Mouse (Mus musculus): ENCODE measurements at regions not wholly inside any gene's neighbourhood (a gene's known extent, or its start where the extent isn't known, plus 50 kb on each side); places are given as distances from the start of the nearest gene placed in this dataset.

- no peak for DNase-seq
Measured at GRCm38 (mm10) chr13:106525406-106526206, 411.2 kb downstream of the Ipo11 start.

DNA sequence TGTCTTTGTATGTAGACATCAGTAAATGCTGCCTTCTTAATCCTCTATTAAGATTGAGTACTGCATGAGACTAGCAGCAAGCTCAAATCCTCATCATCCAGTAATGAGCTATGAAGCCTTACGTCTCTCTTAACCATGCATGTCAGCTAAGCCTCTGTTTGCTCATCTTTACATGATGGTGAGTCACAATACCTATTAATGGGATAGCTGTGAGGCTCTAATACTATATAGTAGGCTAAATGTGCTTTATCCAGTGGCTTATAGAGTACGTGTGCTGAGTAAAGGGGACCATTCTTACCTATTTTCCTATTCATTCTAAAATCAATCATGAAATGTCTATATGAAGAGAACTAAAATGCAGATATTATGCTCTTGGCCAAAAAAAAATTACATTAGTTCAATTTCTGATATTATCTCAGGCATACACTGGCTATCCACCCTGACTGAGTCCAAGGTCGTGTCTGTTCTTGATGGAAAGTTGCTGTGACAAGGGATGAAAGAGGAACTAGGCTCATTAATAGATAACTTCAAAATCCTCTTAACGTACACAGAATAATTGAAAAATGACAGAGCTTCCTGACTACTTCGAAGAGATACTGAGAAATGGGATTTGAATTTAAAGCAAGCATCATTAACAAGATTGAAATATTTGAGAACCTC lies 422.1 kb downstream of the Ipo11 start:
- DNase-seq, result no peak

- DNase-seq, result no peak
Measured at GRCm38 (mm10) chr13:106513669-106514068, 423.1 kb downstream of the Ipo11 start.

- DNase-seq, result no peak
Measured at GRCm38 (mm10) chr13:106510435-106510834, 426.3 kb downstream of the Ipo11 start.

GRCm38 (mm10) chr13:106501273-106501672 lies 435.5 kb downstream of the Ipo11 start:
- DNase-seq, result peak; percentile 1

- peak; percentile 4 for DNase-seq
Measured at GRCm38 (mm10) chr13:106471264-106471663, 465.5 kb downstream of the Ipo11 start.

GRCm38 (mm10) chr13:106454366-106454927 lies 482.3 kb downstream of the Ipo11 start:
- no peak for DNase-seq

- no peak for DNase-seq
Measured at GRCm38 (mm10) chr13:106432165-106432564, 504.6 kb downstream of the Ipo11 start.

DNA sequence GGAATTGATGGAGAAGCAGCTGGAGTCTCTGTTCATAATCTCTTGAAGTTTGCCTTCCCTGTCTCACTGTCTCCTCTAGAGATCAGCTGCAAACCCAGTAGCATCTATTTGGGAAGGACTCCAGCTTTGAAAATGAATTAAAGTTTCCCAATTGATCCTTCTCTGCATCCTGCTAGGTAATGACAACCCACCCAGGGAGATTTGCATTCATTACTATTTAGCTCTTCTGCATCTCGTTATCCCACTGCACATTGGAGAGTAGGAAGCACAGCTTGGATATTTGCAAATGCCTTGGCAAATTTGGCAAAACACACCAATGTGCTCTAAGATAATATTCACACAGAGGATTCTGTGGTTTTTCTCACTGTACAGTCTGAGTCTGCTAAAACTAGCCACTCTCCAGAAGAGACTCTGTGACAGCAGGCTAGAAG lies 530.1 kb downstream of the Ipo11 start:
- no peak for DNase-seq

DNA sequence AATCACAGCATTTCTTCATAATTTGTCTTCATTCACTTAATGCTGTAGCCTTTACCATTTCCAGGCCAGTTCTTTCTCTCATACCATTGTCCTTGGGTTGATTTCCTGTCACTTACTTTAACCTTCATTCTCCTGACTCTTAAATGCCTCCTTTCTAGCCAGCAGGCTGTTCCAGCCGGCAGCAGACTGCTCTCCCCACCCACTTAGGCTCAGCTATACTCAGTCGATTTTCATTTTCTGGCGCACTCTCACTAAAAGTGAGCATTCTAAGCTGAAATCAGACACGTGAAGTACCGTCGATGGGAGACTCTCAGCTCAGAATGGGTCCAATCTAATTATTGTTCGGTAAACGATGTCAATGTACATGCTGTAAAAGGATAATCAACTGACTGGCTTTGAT lies 544.1 kb downstream of the Ipo11 start:
- no peak for DNase-seq

DNA sequence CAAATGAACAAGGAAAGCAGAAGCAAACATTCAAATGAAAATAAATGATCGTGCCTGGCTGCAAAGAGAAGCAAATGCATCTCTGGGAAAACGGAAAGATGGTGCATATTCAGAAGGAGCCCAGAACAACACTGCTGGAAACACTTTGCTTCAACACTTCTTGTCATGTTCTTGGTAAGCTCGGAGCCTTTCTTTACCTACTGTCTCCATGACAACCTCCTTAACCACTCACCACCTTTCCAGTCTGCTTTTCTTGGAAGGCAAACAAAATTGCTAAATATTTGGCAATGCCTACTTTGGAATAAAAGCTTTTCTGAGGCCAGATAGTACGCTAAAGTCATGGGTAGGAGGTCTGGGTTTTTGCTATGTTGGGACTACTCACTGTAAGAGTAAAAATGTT lies 548.1 kb downstream of the Ipo11 start:
- no peak for DNase-seq

- no peak for DNase-seq
Measured at GRCm38 (mm10) chr13:106367589-106367988, 569.2 kb downstream of the Ipo11 start.

- DNase-seq, result no peak
Measured at GRCm38 (mm10) chr13:106352614-106353409, 583.9 kb downstream of the Ipo11 start.

DNA sequence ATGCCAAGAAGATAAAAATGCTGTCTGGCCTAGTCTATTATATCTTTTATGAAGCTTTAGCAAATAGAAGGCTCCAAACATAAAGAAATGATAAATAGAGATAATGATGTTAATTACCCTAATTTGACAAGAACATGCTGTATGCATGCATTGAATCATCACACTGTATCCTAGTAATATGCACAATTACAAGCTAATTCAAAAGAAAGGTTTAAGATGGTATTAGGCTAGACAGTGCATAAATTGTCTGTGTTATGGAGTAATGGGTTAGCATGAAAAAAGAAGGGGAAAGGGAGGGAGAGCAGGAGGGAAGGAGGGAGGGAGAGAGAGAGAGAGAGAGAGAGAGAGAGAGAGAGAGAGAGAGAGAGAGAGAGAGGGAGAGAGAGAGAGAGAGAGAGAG lies 604.7 kb downstream of the Ipo11 start:
- DNase-seq, result no peak

GRCm38 (mm10) chr13:106318980-106319379 lies 617.8 kb downstream of the Ipo11 start:
- no peak for DNase-seq

- peak; percentile 1 for DNase-seq
Measured at GRCm38 (mm10) chr13:106318476-106318875, 618.3 kb downstream of the Ipo11 start.

GRCm38 (mm10) chr13:106317300-106317699 lies 619.5 kb downstream of the Ipo11 start:
- DNase-seq, result no peak

GRCm38 (mm10) chr13:106281181-106281580 lies 655.6 kb downstream of the Ipo11 start:
- DNase-seq, result peak; percentile 2

- no peak for DNase-seq
Measured at GRCm38 (mm10) chr13:106259874-106260273, 676.9 kb downstream of the Ipo11 start.

All from embryo, embryonic 11 days (tissue).